Mouse (Mus musculus) stomach, embryonic 15.5 days (tissue): Measurements from ENCODE around the gene Nek9. TPM values are rescaled to one million over a fixed set of nuclear protein-coding genes. Genes with fewer than 3 reads are reported as not detected.

Experiments used
- ATAC-seq: fragments of 200-750 bp; cut with Nextera tagmentation; 2 replicates; pipeline ENCODE4 v1.8.0; 2017; ENCODE audit warnings: low read depth, moderate number of reproducible peaks, moderate TSS enrichment; ENCODE audit not compliant: insufficient read depth, low FRiP score
- H3K27ac ChIP-seq: fragments of 300-500 bp; sonication (generic); 2 replicates; pipeline ENCODE4 v1.5.1; 2015; ENCODE audit warnings: mild to moderate bottlenecking, inconsistent platforms
- H3K27me3 ChIP-seq: fragments of 300-500 bp; sonication (generic); replicated peaks from 2 replicates; pipeline ENCODE4 v1.6.1; 2015; ENCODE audit warnings: inconsistent platforms
- H3K36me3 ChIP-seq: fragments of 300-500 bp; sonication (generic); 2 replicates; pipeline ENCODE4 v1.6.1; 2015; ENCODE audit warnings: inconsistent platforms
- H3K4me1 ChIP-seq: fragments of 300-500 bp; sonication (generic); 2 replicates; pipeline ENCODE4 v1.6.1; 2015; ENCODE audit warnings: inconsistent platforms
- H3K4me2 ChIP-seq: fragments of 300-500 bp; sonication (generic); 2 replicates; pipeline ENCODE4 v1.6.1; 2015; ENCODE audit warnings: mild to moderate bottlenecking, inconsistent platforms
- H3K4me3 ChIP-seq: fragments of 300-500 bp; sonication (generic); replicated peaks from 2 replicates; pipeline ENCODE4 v1.5.1; 2015; ENCODE audit warnings: inconsistent platforms
- H3K9ac ChIP-seq: fragments of 300-500 bp; sonication (generic); 2 replicates; pipeline ENCODE4 v1.6.1; 2015; ENCODE audit warnings: inconsistent platforms
- H3K9me3 ChIP-seq: fragments of 300-500 bp; sonication (generic); 2 replicates; pipeline ENCODE4 v1.6.1; 2016; ENCODE audit warnings: inconsistent platforms
- WGBS: fragments of 180-500 bp; shearing (Covaris S2); methylation state at CpG from one replicate; pipeline ENCODE4 v1.1.7; 2015; 5-methylcytosine and 5-hydroxymethylcytosine counted together
- polyA plus RNA-seq: library from polyadenylated mRNA; unstranded; fragments of >200 nt; fragmentation: Nextera tagmentation; extraction: Ambion mirVana; gene quantifications from 2 replicates; pipeline ENCODE4 v1.2.1, GENCODE M21; 2015

Nek9 gene
- polyA plus RNA-seq, 1 experiment from 2014 or later: 16.2 TPM

DNA sequence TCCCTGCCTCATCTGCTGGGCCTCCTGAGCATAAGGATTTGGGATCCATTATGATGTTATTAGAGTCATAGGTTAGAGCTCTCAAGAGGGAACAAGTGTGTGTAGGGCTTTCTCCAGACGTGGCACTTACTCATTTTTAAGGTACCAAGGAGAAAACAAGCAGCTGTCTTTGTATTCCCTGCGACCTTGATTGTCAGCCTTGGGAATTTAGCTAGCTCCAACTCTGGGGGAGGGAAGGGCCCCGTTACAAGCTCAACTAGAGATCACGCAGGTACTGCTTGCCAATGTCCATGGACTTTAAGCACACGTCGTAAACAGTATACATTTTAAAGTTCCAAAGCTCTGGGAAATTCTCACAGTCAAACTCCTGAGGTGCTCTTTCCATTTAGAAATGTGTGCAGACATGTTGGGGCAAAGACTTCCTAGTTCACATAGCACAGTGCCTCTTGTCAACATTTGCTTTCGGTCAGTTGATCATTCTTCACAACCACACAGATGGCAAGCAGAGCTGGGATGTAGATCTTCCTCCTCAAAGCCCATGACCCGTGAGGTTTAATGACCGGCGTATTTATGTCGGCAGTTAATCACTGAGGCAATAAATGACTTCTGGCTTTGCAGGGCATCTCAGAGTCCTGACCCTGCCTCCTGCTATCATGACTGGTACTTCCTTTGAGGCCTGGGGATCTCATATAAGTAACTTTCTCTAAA lies 40.9 kb downstream of the Nek9 start:
- no peaks in the 10 kb centered on the region for H3K27me3 ChIP-seq
- H3K4me1 ChIP-seq: 0 out of 2 replicates have a peak, but pooled peaks cover 5% of the 10 kb centered on the region
- H3K27ac ChIP-seq: no peak overlapping the region
- no peak overlapping the region for H3K4me3 ChIP-seq
- H3K36me3 ChIP-seq: peaks cover 21% of the 10 kb centered on the region
- no peak overlapping the region for H3K9ac ChIP-seq
- 48% methylated on average over 11 of the region's 11 CpGs for WGBS
- no peaks in the 10 kb centered on the region for H3K9me3 ChIP-seq
- no peak overlapping the region for H3K4me2 ChIP-seq
- ATAC-seq: no peak

DNA sequence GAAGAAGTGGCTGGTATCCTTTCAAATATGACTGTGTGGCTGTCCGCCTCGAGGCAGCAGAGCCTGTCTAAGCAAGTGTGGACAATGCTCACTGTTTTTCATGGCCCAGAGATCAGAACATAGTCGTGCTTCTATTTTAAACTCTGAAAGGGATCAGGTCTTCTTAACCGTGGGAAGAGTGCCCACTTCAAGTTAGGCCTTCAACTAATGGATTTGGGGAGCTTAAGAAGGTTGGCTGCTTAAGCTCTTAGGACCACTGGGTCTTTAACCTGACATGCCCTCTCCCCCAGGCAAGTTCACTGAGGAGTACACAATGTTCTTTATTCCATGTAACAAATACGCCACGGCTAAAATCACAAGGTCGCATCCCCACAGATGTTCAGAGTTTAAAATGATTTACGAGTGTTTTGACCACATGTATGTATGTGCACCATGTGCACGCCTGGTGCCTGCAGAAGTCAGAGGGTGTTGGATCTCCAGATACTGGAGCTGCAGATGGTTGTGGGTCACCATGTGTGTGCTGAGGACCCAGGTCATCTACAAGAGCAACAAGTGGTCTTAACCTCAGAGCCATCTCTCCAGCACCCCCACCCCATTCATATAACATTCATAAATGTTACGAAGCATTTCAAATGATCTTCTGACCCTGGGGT lies 41.7 kb downstream of the Nek9 start:
- Histone ChIP-seq H3K4me1 (0 out of 2 replicates have a peak, but pooled peaks cover 5% of the 10 kb centered on the region), H3K4me2 (no peak overlapping the region), H3K9ac (no peak overlapping the region), H3K27me3 (no peaks in the 10 kb centered on the region), H3K9me3 (no peaks in the 10 kb centered on the region), H3K4me3 (no peak overlapping the region), H3K36me3 (peaks cover 16% of the 10 kb centered on the region; the same call in 1 of the 2 replicates), H3K27ac (no peak overlapping the region)
- WGBS: 67% methylated on average over 10 of the region's 10 CpGs
- no peak for ATAC-seq

DNA sequence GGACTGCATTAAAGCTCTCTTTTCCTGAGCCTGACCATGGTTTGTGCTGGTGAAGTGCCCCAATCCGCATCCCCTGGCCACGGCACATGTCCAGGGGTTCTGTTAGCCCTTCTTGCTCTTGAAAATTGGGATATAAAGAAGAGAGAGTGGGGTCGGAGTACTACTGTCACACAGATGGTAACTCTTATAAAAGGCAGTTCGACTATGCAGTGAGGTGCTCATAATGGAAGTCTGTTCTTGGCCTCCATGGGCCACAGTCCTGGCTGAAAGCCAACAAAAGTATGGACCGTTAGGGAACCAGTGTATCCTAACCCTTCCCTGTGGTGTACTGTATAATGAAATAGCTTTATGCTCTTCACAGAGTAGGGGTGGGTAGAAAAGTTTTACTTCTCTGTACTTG lies 42.2 kb downstream of the Nek9 start:
- H3K4me1 ChIP-seq: 0 out of 2 replicates have a peak, but pooled peaks cover 5% of the 10 kb centered on the region
- 74% methylated on average over 5 of the region's 5 CpGs for WGBS
- no peak overlapping the region for H3K9ac ChIP-seq
- H3K36me3 ChIP-seq: peaks cover 12% of the 10 kb centered on the region; the same call in 1 of the 2 replicates
- H3K4me3 ChIP-seq: no peak overlapping the region
- H3K27ac ChIP-seq: no peak overlapping the region
- H3K9me3 ChIP-seq: no peaks in the 10 kb centered on the region
- no peaks in the 10 kb centered on the region for H3K27me3 ChIP-seq
- no peak for ATAC-seq
- H3K4me2 ChIP-seq: no peak overlapping the region

DNA sequence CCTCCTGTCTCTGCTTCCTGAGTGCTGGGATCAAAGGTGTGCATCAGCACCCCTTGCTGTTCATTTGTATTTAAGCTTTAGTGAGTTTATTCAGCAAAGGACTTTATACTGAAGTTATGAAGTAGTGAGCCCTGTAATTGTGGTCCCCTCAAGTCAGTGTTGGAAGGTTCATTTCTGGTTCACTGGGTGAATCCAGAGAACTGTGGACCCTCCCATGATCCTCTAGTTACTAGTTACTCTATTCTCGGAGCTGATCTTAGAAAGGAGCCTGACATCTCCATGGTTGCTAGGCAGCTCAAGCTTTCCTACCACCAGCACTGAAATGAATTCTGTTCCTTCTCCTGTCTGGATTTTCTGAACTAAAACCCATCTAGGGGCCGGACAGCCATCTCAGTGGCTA lies 43.7 kb downstream of the Nek9 start:
- ATAC-seq: no peak
- no peak overlapping the region for H3K4me3 ChIP-seq
- H3K36me3 ChIP-seq: peaks cover under 1% of the 10 kb centered on the region; the same call in 1 of the 2 replicates
- no peak overlapping the region for H3K9ac ChIP-seq
- H3K4me2 ChIP-seq: no peak overlapping the region
- no peaks in the 10 kb centered on the region for H3K9me3 ChIP-seq
- H3K27me3 ChIP-seq: no peaks in the 10 kb centered on the region
- no peak overlapping the region for H3K27ac ChIP-seq
- 89% methylated on average over 2 of the region's 2 CpGs for WGBS
- H3K4me1 ChIP-seq: 0 out of 2 replicates have a peak, but pooled peaks cover 5% of the 10 kb centered on the region

DNA sequence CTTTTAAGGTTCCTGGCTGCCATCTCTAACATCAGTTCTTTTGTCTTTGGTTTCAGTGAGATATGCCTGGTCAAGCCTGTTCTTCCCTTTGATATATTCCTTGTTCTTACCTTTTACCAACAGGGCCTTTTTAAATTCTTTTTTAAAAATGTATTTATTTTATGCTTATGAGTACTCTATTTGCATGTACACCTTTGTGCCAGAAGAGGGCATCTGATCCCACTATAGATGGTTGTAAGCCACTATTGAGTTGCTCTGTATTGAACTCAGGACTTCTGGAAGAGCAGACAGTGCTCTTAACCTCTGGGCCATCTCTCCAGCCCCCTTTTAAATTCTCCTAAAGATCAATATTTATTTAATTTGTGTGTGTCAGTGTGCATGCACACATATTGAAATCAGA lies 46.3 kb downstream of the Nek9 start:
- H3K4me2 ChIP-seq: no peak overlapping the region
- no peak overlapping the region for H3K27ac ChIP-seq
- no peaks in the 10 kb centered on the region for H3K27me3 ChIP-seq
- no peak for ATAC-seq
- H3K9me3 ChIP-seq: no peaks in the 10 kb centered on the region
- no peaks in the 10 kb centered on the region for H3K36me3 ChIP-seq
- H3K4me1 ChIP-seq: peaks cover 14% of the 10 kb centered on the region
- H3K4me3 ChIP-seq: no peak overlapping the region
- H3K9ac ChIP-seq: no peak overlapping the region

DNA sequence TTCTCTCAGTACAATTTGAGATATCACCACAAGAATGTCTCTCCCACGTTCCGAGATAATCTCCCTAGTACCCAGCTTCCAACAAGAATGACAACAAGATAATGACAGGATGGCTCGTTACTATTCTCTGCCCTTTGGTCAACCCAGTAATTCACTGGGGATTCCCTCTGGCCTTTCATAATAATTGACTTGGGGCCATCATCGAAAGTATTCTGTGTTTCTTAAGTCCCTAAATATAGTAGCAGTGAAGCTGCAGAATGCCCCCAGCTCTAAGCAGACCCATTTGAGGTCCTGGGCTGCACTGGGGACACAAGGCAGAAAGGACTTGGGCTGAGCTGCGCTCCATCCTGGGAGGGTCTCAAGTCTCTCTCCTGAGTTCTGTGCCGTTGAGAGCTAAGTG lies 46.9 kb downstream of the Nek9 start:
- Histone ChIP-seq H3K27ac (no peak overlapping the region), H3K4me2 (no peak overlapping the region), H3K27me3 (no peaks in the 10 kb centered on the region), H3K9me3 (no peaks in the 10 kb centered on the region), H3K4me3 (no peak overlapping the region), H3K4me1 (peaks cover 12% of the 10 kb centered on the region), H3K9ac (no peak overlapping the region), H3K36me3 (no peaks in the 10 kb centered on the region)
- 77% methylated on average over 6 of the region's 6 CpGs for WGBS
- ATAC-seq: no peak

DNA sequence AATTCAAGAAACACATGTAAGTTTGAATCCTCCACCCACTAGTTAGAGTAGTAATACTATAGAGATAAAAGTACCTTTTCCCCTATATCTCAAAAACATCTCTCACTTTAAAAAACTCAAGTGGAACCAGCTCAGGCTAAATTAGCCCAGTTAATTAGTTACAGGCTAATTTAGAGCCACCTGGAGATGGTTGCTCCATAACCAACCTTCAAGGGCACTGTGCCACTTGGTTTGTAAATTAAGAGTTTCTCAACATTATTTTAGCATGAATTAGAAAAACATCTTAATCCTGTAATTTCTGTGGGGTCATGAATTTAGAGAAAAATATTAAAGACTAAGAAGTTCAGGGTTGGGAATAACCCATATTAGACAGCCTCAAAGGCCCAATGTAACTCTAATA lies 47.6 kb downstream of the Nek9 start:
- Histone ChIP-seq H3K36me3 (no peaks in the 10 kb centered on the region), H3K9ac (no peak overlapping the region), H3K4me3 (no peak overlapping the region), H3K27me3 (no peaks in the 10 kb centered on the region), H3K27ac (no peak overlapping the region), H3K4me2 (no peak overlapping the region), H3K9me3 (no peaks in the 10 kb centered on the region), H3K4me1 (peaks cover 12% of the 10 kb centered on the region)
- no peak for ATAC-seq

DNA sequence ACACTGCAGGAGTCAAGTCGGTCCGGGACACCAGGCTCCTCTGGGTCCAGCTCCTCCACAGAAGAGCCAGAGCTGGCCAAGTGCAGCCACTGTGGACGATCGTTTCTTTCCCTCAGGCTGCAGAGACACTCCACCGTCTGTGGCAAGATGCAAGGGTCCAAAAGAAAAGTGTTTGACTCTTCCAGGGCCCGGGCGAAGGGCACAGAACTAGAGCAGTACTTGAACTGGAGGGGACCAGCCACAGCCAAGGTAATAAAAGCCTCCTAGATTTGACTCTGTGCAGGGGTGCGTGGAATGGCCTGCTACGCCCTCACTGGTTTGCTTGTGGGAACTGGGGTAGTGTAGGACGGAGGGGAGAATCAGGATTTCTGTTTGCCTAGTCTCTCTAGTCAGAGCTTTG lies 48.5 kb downstream of the Nek9 start:
- WGBS: 80% methylated on average over 10 of the region's 10 CpGs
- Histone ChIP-seq H3K4me3 (no peak overlapping the region), H3K4me1 (peaks cover 12% of the 10 kb centered on the region), H3K27ac (no peak overlapping the region), H3K9me3 (no peaks in the 10 kb centered on the region), H3K9ac (no peak overlapping the region), H3K27me3 (no peaks in the 10 kb centered on the region), H3K36me3 (no peaks in the 10 kb centered on the region), H3K4me2 (no peak overlapping the region)
- no peak for ATAC-seq

DNA sequence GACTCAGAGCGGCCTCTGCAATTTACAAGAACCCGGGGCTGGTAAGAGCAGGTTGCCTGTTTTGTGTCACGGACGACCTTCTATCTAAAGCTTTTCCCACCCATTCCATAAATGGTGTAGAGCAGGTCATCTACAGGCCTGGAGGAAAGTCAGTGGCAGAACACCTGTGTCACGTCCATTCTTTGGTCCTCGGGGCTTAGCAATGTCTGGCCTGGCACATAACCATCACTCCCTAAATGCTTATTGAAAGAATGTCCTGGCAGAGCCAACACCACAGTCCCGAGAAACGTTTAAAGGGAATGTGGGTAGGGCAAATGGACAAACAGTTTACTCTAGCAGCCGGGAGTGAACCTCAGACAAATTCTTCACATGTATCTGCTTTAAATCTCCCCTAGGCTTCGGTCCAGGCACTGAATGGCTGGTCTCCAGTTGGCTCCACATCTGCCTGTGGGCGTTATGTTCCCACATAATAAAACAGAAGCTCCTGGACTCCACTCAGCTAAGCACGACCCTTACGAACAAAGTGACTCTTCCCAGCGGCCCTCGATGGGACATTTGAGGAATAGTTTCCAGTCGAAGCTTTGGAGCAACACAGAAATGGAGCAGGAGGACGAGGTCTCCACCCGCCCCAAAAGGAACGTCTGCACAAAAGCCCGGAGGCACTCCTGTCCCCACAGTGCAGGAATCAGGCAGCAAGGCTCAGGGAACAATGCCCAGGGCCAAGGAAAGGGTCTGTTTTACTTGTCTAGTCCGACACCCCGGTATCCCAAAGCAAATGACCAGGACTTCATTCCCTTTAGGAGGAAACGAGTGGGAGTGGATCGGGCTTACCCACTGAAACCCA lies 49.8 kb downstream of the Nek9 start:
- H3K9me3 ChIP-seq: no peaks in the 10 kb centered on the region
- H3K4me1 ChIP-seq: peaks cover 12% of the 10 kb centered on the region
- ATAC-seq: peak; percentile 36; the same call in 1 of the 2 replicates
- no peaks in the 10 kb centered on the region for H3K27me3 ChIP-seq
- no peak overlapping the region for H3K9ac ChIP-seq
- H3K36me3 ChIP-seq: no peaks in the 10 kb centered on the region
- H3K4me2 ChIP-seq: peak overlapping the region; percentile 90
- WGBS: 33% methylated on average over 24 of the region's 24 CpGs
- H3K4me3 ChIP-seq: peak overlapping the region; percentile 51
- H3K27ac ChIP-seq: peak overlapping the region; percentile 84

DNA sequence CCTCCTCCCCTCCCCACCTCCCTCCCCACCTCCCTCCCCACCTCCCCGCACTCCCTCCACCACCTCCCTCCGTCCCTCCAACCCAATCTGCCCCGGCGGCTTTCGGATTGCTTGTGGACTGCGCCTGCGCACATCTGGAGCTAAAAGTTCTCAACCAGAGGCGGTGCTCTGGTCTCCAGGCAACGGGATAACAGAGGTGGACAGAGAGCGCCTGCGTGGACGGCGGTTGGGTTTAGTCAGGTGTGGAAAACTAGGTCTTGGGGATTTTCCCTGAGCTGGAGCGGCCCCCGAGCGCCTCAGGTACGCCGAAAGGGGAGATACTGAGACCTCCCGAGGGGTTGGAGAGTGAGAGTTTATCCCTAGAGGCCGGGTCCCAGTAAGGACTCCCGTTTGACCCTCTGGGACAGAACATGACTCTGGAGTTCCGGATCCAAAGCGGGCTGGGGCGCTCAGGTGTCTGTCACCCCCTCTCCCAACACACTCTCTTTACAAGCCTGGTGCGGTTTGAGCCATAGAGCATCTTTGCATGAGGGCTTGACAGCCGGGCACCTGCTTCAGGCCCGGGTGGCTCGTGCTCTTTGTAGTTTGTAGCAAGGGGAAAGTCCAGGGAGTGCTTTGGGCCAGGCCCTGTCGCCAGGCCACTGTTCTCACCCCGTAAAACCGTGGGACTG lies 50.5 kb downstream of the Nek9 start, which contains the start of gene Zc2hc1c:
Gene Zc2hc1c, plus strand, starts transcription at position 106 of the 671 bp plus-strand sequence.
- peak within 1 kb of the TSS; percentile 51 for H3K4me3 ChIP-seq
- peak within 1 kb of the TSS; percentile 50; the same call in 1 of the 2 replicates for H3K9ac ChIP-seq
- peaks cover 12% of the 10 kb centered on the region for H3K4me1 ChIP-seq
- peak within 1 kb of the TSS; percentile 90 for H3K4me2 ChIP-seq
- WGBS: 3% methylated on average over 30 of the region's 31 CpGs
- H3K36me3 ChIP-seq: no peaks in the 10 kb centered on the region
- peak within 1 kb of the TSS; percentile 84 for H3K27ac ChIP-seq
- H3K9me3 ChIP-seq: no peaks in the 10 kb centered on the region
- peak; percentile 87 for ATAC-seq
- no peaks in the 10 kb centered on the region for H3K27me3 ChIP-seq

DNA sequence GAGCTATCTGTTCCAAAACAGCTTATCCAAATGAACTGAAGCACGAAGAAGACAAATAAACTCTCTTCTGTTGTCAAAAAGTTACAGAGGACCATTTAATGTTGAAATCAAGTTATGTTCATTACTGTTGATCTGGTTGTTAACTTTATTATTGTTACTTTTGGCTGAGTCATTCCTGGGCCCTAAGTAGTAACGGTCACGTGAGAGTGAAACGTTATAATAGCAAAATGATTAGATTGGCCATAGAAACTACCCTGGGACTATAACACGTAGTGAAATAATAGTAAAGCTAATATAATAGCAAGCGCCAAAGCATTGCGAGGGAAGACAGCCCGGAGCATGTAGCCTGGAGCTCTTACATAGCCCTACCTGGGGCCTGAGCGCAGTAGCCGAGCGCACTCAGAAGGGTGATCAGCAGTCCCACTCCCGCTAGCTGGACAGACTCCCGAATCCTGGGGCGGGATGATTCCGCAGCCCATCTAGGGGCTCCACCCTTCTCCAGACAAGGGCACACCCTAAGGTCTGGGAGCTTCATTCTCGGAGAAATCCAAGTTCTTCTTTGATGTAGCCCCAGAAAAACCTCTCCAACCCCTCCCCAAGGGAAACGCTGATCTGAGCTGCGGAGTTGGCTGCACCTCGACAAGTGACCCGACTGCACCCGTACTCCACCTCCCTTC lies 51.2 kb downstream of the Nek9 start, which contains the start of gene Acyp1:
Gene Acyp1, minus strand, starts transcription at position 630 of the 677 bp plus-strand sequence.
- Histone ChIP-seq H3K4me1 (peaks cover 12% of the 10 kb centered on the region), H3K27ac (peak within 1 kb of the TSS; percentile 84), H3K9ac (peak within 1 kb of the TSS; percentile 50; the same call in 1 of the 2 replicates), H3K4me2 (peak within 1 kb of the TSS; percentile 90), H3K9me3 (no peaks in the 10 kb centered on the region), H3K4me3 (peak within 1 kb of the TSS; percentile 51), H3K27me3 (no peaks in the 10 kb centered on the region), H3K36me3 (no peaks in the 10 kb centered on the region)
- peak; percentile 63 for ATAC-seq
- 9% methylated on average over 21 of the region's 21 CpGs for WGBS
